Mouse (Mus musculus) CH12.LX (cell line): ENCODE data around the gene Col6a1. TPM values are rescaled to one million over a fixed set of nuclear protein-coding genes. Genes with fewer than 3 reads are reported as not detected.

Experiments
- DNase-seq: peaks from one replicate; pipeline ENCODE4 v3.0.0-alpha.2; 2013; ENCODE audit errors: extremely low read depth
- H3K27ac ChIP-seq: 2 replicates; pipeline ENCODE4 v1.5.1; 2012; ENCODE audit warnings: low read depth, mild to moderate bottlenecking, control low read depth, moderate library complexity; ENCODE audit not compliant: insufficient read depth
- H3K27me3 ChIP-seq: replicated peaks from 2 replicates; pipeline ENCODE3; 2012; ENCODE audit warnings: inconsistent platforms
- H3K36me3 ChIP-seq, 2 experiments: replicated peaks in 1 of 2; 2 replicates each; pipeline versions ENCODE3 to v1.6.1; 2012; ENCODE audit warnings: inconsistent platforms in 1 of 2, low read length in 1 of 2, mild to moderate bottlenecking in 1 of 2, mixed read lengths in 1 of 2, moderate library complexity in 1 of 2; ENCODE audit not compliant: control insufficient read depth in 1 of 2, insufficient read depth in 1 of 2
- H3K4me1 ChIP-seq, 2 experiments: 2 replicates each; pipeline ENCODE4 v1.6.1; 2012; ENCODE audit warnings: inconsistent platforms in 1 of 2, moderate library complexity in 1 of 2; ENCODE audit not compliant: insufficient read depth in 2 of 2, control insufficient read depth in 1 of 2
- H3K4me2 ChIP-seq: 2 replicates; pipeline ENCODE4 v1.6.1; 2012; ENCODE audit warnings: low read depth, mild to moderate bottlenecking, control low read depth; ENCODE audit not compliant: poor library complexity, insufficient read depth, severe bottlenecking
- H3K4me3 ChIP-seq, 3 experiments: fragments of 150-350 bp in 1 of 3; sonication (generic) in 1 of 3; replicated peaks in 1 of 3; 2 replicates each; pipeline versions ENCODE3 to v1.5.1; 2011 to 2012; ENCODE audit warnings: low read depth in 2 of 3, low read length in 2 of 3, mild to moderate bottlenecking in 2 of 3, moderate library complexity in 2 of 3, control low read depth in 1 of 3, improper control_type of control experiment in 1 of 3, inconsistent platforms in 1 of 3, mixed read lengths in 1 of 3; ENCODE audit not compliant: poor library complexity in 1 of 3
- H3K79me2 ChIP-seq: replicated peaks from 2 replicates; pipeline ENCODE4 v1.6.1; 2012; ENCODE audit warnings: mild to moderate bottlenecking, moderate library complexity; ENCODE audit not compliant: control insufficient read depth, poor library complexity, insufficient read depth, severe bottlenecking; ENCODE audit errors: extremely low read depth
- H3K9ac ChIP-seq: 2 replicates; pipeline ENCODE4 v1.6.1; 2012; ENCODE audit warnings: low read depth, mild to moderate bottlenecking, control low read depth, moderate library complexity; ENCODE audit not compliant: insufficient read depth
- H3K9me3 ChIP-seq: replicated peaks from 2 replicates; pipeline ENCODE3; 2012; ENCODE audit warnings: low read length, inconsistent platforms, mixed read lengths
- BHLHE40 ChIP-seq: IDR thresholded peaks from 2 replicates; pipeline ENCODE4 v1.6.1; 2011; ENCODE audit warnings: mild to moderate bottlenecking, low read depth, low read length, improper control_type of control experiment
- CHD2 ChIP-seq: IDR thresholded peaks from 2 replicates; pipeline ENCODE4 v1.6.1; 2011; ENCODE audit warnings: low read length, improper control_type of control experiment
- CTCF ChIP-seq, 2 experiments: IDR thresholded peaks in 1 of 2; conservative IDR thresholded peaks in 1 of 2; 2 replicates each; pipeline ENCODE4 v1.5.1; 2011 to 2012; ENCODE audit warnings: low read depth in 2 of 2, low read length in 2 of 2, improper control_type of control experiment in 1 of 2, inconsistent platforms in 1 of 2, mild to moderate bottlenecking in 1 of 2, moderate library complexity in 1 of 2
- E2F4 ChIP-seq: IDR thresholded peaks from 2 replicates; pipeline ENCODE4 v1.6.1; 2011; ENCODE audit warnings: low read depth, low read length, improper control_type of control experiment; ENCODE audit not compliant: insufficient replicate concordance
- ELF1 ChIP-seq: IDR thresholded peaks from 2 replicates; pipeline ENCODE4 v1.6.1; 2014; ENCODE audit warnings: low read depth, mild to moderate bottlenecking, inconsistent platforms, low read length, improper control_type of control experiment
- GABPA ChIP-seq: IDR thresholded peaks from 2 replicates; pipeline ENCODE4 v1.6.1; 2012; ENCODE audit warnings: low read depth, low read length, improper control_type of control experiment, inconsistent platforms; ENCODE audit not compliant: insufficient replicate concordance
- IRF4 ChIP-seq: IDR thresholded peaks from 2 replicates; pipeline ENCODE4 v1.6.1; 2014; ENCODE audit warnings: low read depth, mild to moderate bottlenecking, inconsistent platforms, low read length, improper control_type of control experiment
- JUN ChIP-seq: IDR thresholded peaks from 2 replicates; pipeline ENCODE4 v1.6.1; 2011; ENCODE audit warnings: low read depth, mild to moderate bottlenecking, low read length, improper control_type of control experiment, moderate library complexity; ENCODE audit not compliant: insufficient read depth
- MAX ChIP-seq: IDR thresholded peaks from 2 replicates; pipeline ENCODE4 v1.6.1; 2011; ENCODE audit warnings: low read length, improper control_type of control experiment
- MYC ChIP-seq: IDR thresholded peaks from 2 replicates; pipeline ENCODE4 v1.6.1; 2011; ENCODE audit warnings: low read depth, mild to moderate bottlenecking, improper control_type of control experiment, low read length
- NRF1 ChIP-seq: IDR thresholded peaks from 2 replicates; pipeline ENCODE4 v1.6.1; 2014; ENCODE audit warnings: low read depth, mild to moderate bottlenecking, inconsistent platforms, low read length, improper control_type of control experiment, moderate library complexity
- RAD21 ChIP-seq: IDR thresholded peaks from 2 replicates; pipeline ENCODE4 v1.6.1; 2011; ENCODE audit warnings: low read depth, mild to moderate bottlenecking, low read length, improper control_type of control experiment, moderate library complexity
- RCOR1 ChIP-seq: conservative IDR thresholded peaks from 2 replicates; pipeline ENCODE4 v1.6.1; 2012; ENCODE audit warnings: low read depth, mild to moderate bottlenecking, inconsistent platforms, low read length, improper control_type of control experiment
- SMC3 ChIP-seq: IDR thresholded peaks from 2 replicates; pipeline ENCODE4 v1.6.1; 2011; ENCODE audit warnings: low read depth, low read length, improper control_type of control experiment
- TBP ChIP-seq: conservative IDR thresholded peaks from 2 replicates; pipeline ENCODE4 v1.6.1; 2011; ENCODE audit warnings: low read depth, low read length, improper control_type of control experiment
- TCF12 ChIP-seq: IDR thresholded peaks from 2 replicates; pipeline ENCODE4 v1.6.1; 2014; ENCODE audit warnings: low read depth, mild to moderate bottlenecking, inconsistent platforms, low read length, improper control_type of control experiment
- ZKSCAN1 ChIP-seq: IDR thresholded peaks from 2 replicates; pipeline ENCODE4 v1.6.1; 2012; ENCODE audit warnings: low read depth, inconsistent platforms, low read length, improper control_type of control experiment, borderline replicate concordance
- ZNF384 ChIP-seq: IDR thresholded peaks from 2 replicates; pipeline ENCODE4 v1.6.1; 2012; ENCODE audit warnings: low read depth, low read length, improper control_type of control experiment, inconsistent platforms
- dilution Hi-C: fragments of 300-500 bp; cut with MboI; formaldehyde crosslinking; loops from 2 replicates; pipeline ENCODE4 v1.14.3; 2020; ENCODE audit warnings: low sequenced_read_pairs; ENCODE audit not compliant: extremely low pct_unique_long_range_greater_than_20kb, extremely low pct_ligation_motif_present
- in situ Hi-C: fragments of 300-500 bp; cut with MboI; formaldehyde crosslinking; loops from 3 replicates; pipeline ENCODE4 v1.14.3; 2019; ENCODE audit warnings: low sequenced_read_pairs, low pct_ligation_motif_present, low pct_unique_long_range_greater_than_20kb, mixed read lengths
- polyA plus RNA-seq: library from polyadenylated mRNA; unstranded; fragments of >175 nt; gene quantifications from 2 replicates; pipeline ENCODE4 v1.2.1, GENCODE M21; 2012; ENCODE audit warnings: low read depth; ENCODE audit not compliant: insufficient read length
- total RNA-seq, 2 experiments: library from RNA; depleted of rRNA; stranded (reverse); fragments of 300-350 nt in 1 of 2; fragments of >200 nt in 1 of 2; gene quantifications; 2 replicates each; pipeline ENCODE4 v1.2.3; 2012 to 2014

Col6a1 gene
- total and polyA plus RNA-seq, 3 experiments = 0.21 TPM; not detected in 2

- in situ Hi-C loops (loop anchor here (5.0 kb wide), 1 partner anchor 268 kb away; no protein-coding TSS in a partner anchor), dilution Hi-C loops (no loop called here)
- Histone ChIP-seq H3K27me3 (peaks cover 90% of the 10 kb centered on the region), H3K9me3 (no peaks in the 10 kb centered on the region), H3K4me2 (no peak overlapping the region), H3K79me2 (no peaks in the 10 kb centered on the region), H3K4me3 (no peak overlapping the region), H3K9ac (no peak overlapping the region), H3K27ac (no peak overlapping the region), H3K4me1 (0 out of 4 replicates have a peak, but pooled peaks cover 0 to 2% of the 10 kb centered on the region in 2 experiments), H3K36me3 (no peaks in the 10 kb centered on the region)
- TF ChIP-seq RAD21 (no peak), CHD2 (no peak), E2F4 (no peak), RCOR1 (no peak), ZKSCAN1 (no peak), TBP (no peak), TCF12 (no peak), MYC (no peak), BHLHE40 (no peak), MAX (no peak), ZNF384 (no peak), ELF1 (no peak), IRF4 (no peak)
- DNase-seq = no peak
Measured at GRCm38 (mm10) chr10:76729631-76730620, 4.0 kb upstream of the Col6a1 start.

GRCm38 (mm10) chr10:76728369-76728768 lies 2.4 kb upstream of the Col6a1 start:
- Histone ChIP-seq H3K79me2 (no peaks in the 10 kb centered on the region), H3K27ac (no peak overlapping the region), H3K4me3 (no peak overlapping the region), H3K9ac (no peak overlapping the region), H3K36me3 (no peaks in the 10 kb centered on the region), H3K9me3 (no peaks in the 10 kb centered on the region), H3K4me2 (no peak overlapping the region), H3K27me3 (peaks cover 92% of the 10 kb centered on the region), H3K4me1 (0 out of 4 replicates have a peak, but pooled peaks cover 0 to 2% of the 10 kb centered on the region in 2 experiments)
- peak; percentile 38 for DNase-seq
- dilution Hi-C loops (no loop called here), in situ Hi-C loops (no loop called here)
- TF ChIP-seq JUN (no peak), ZKSCAN1 (no peak), ELF1 (no peak), CTCF (conservative IDR thresholded peaks at IDR 0.05 in 1 of 2, IDR thresholded peaks at IDR 0.05 in 1 of 2; ENCODE audit: low read depth in 2 of 2, low read length in 2 of 2) (peak; percentile 20 to 72; a peak in 2 of 4 replicates), SMC3 (peak; percentile 34; the same call in 1 of the 2 replicates), MYC (no peak), GABPA (no peak), RAD21 (peak; percentile 67), NRF1 (no peak)
